Mouse (Mus musculus): ENCODE measurements at regions not wholly inside any gene's neighbourhood (a gene's known extent, or its start where the extent isn't known, plus 50 kb on each side); places are given as distances from the start of the nearest gene placed in this dataset.

GRCm38 (mm10) chr16:51547032-51547431 lies 484.0 kb upstream of the Cblb start:
- Histone ChIP-seq H3K4me1 (ENCODE audit: control insufficient read depth, insufficient read depth, low read length) (no peaks in the 10 kb centered on the region), H3K4me3 (ENCODE audit: insufficient read depth, low read length) (no peak overlapping the region), H3K27ac (ENCODE audit: insufficient read depth, low read length) (no peak overlapping the region)
- TF ChIP-seq POLR2A (IDR thresholded peaks at IDR 0.05; ENCODE audit: low read depth, low read length), result no peak
- TF ChIP-seq CTCF (IDR thresholded peaks at IDR 0.05; ENCODE audit: borderline replicate concordance, insufficient read depth, low read length), result no peak

- Histone ChIP-seq H3K4me3 (ENCODE audit: insufficient read depth, low read length) (no peak overlapping the region), H3K4me1 (ENCODE audit: control insufficient read depth, insufficient read depth, low read length) (no peaks in the 10 kb centered on the region), H3K27ac (ENCODE audit: insufficient read depth, low read length) (no peak overlapping the region)
- no peak for TF ChIP-seq POLR2A (IDR thresholded peaks at IDR 0.05; ENCODE audit: low read depth, low read length)
Observed at GRCm38 (mm10) chr16:51562866-51563658, 468.0 kb upstream of the Cblb start.

GRCm38 (mm10) chr16:51564064-51564463 lies 467.0 kb upstream of the Cblb start:
- no peak overlapping the region for H3K4me3 ChIP-seq (ENCODE audit: insufficient read depth, low read length)
- TF ChIP-seq CTCF (IDR thresholded peaks at IDR 0.05; ENCODE audit: borderline replicate concordance, insufficient read depth, low read length) (no peak), POLR2A (IDR thresholded peaks at IDR 0.05; ENCODE audit: low read depth, low read length) (no peak)
- no peak overlapping the region for H3K27ac ChIP-seq (ENCODE audit: insufficient read depth, low read length)
- H3K4me1 ChIP-seq (ENCODE audit: control insufficient read depth, insufficient read depth, low read length), result no peaks in the 10 kb centered on the region

- H3K4me3 ChIP-seq (ENCODE audit: insufficient read depth, low read length), result no peak overlapping the region
- H3K4me1 ChIP-seq (ENCODE audit: control insufficient read depth, insufficient read depth, low read length), result 0 out of 2 replicates have a peak, but pooled peaks cover 2% of the 10 kb centered on the region
- TF ChIP-seq POLR2A (IDR thresholded peaks at IDR 0.05; ENCODE audit: low read depth, low read length), result no peak
- no peak for TF ChIP-seq CTCF (IDR thresholded peaks at IDR 0.05; ENCODE audit: borderline replicate concordance, insufficient read depth, low read length)
- H3K27ac ChIP-seq (ENCODE audit: insufficient read depth, low read length), result no peak overlapping the region
Observed at GRCm38 (mm10) chr16:51577915-51578593, 453.0 kb upstream of the Cblb start.

GRCm38 (mm10) chr16:51580525-51580924 lies 450.5 kb upstream of the Cblb start:
- TF ChIP-seq POLR2A (IDR thresholded peaks at IDR 0.05; ENCODE audit: low read depth, low read length), result no peak
- no peak for TF ChIP-seq CTCF (IDR thresholded peaks at IDR 0.05; ENCODE audit: borderline replicate concordance, insufficient read depth, low read length)
- no peak overlapping the region for H3K4me3 ChIP-seq (ENCODE audit: insufficient read depth, low read length)
- no peak overlapping the region for H3K27ac ChIP-seq (ENCODE audit: insufficient read depth, low read length)
- H3K4me1 ChIP-seq (ENCODE audit: control insufficient read depth, insufficient read depth, low read length), result 0 out of 2 replicates have a peak, but pooled peaks cover 2% of the 10 kb centered on the region

- Histone ChIP-seq H3K27ac (ENCODE audit: insufficient read depth, low read length) (no peak overlapping the region), H3K4me1 (ENCODE audit: control insufficient read depth, insufficient read depth, low read length) (no peaks in the 10 kb centered on the region), H3K4me3 (ENCODE audit: insufficient read depth, low read length) (no peak overlapping the region)
- TF ChIP-seq POLR2A (IDR thresholded peaks at IDR 0.05; ENCODE audit: low read depth, low read length) (no peak), CTCF (IDR thresholded peaks at IDR 0.05; ENCODE audit: borderline replicate concordance, insufficient read depth, low read length) (no peak)
Observed at GRCm38 (mm10) chr16:51589924-51590397, 441.1 kb upstream of the Cblb start.

- TF ChIP-seq CTCF (IDR thresholded peaks at IDR 0.05; ENCODE audit: borderline replicate concordance, insufficient read depth, low read length), result no peak
- TF ChIP-seq POLR2A (IDR thresholded peaks at IDR 0.05; ENCODE audit: low read depth, low read length), result no peak
- no peaks in the 10 kb centered on the region for H3K4me1 ChIP-seq (ENCODE audit: control insufficient read depth, insufficient read depth, low read length)
- no peak overlapping the region for H3K27ac ChIP-seq (ENCODE audit: insufficient read depth, low read length)
- H3K4me3 ChIP-seq (ENCODE audit: insufficient read depth, low read length), result no peak overlapping the region
Observed at GRCm38 (mm10) chr16:51617579-51617978, 413.4 kb upstream of the Cblb start.

- Histone ChIP-seq H3K4me3 (ENCODE audit: insufficient read depth, low read length) (no peak overlapping the region), H3K4me1 (ENCODE audit: control insufficient read depth, insufficient read depth, low read length) (peaks cover 3% of the 10 kb centered on the region), H3K27ac (ENCODE audit: insufficient read depth, low read length) (no peak overlapping the region)
- TF ChIP-seq CTCF (IDR thresholded peaks at IDR 0.05; ENCODE audit: borderline replicate concordance, insufficient read depth, low read length), result no peak
- TF ChIP-seq POLR2A (IDR thresholded peaks at IDR 0.05; ENCODE audit: low read depth, low read length), result no peak
Observed at GRCm38 (mm10) chr16:51646646-51647045, 384.4 kb upstream of the Cblb start.

GRCm38 (mm10) chr16:51650100-51650499 lies 380.9 kb upstream of the Cblb start:
- no peak overlapping the region for H3K27ac ChIP-seq (ENCODE audit: insufficient read depth, low read length)
- H3K4me1 ChIP-seq (ENCODE audit: control insufficient read depth, insufficient read depth, low read length), result peaks cover 3% of the 10 kb centered on the region
- H3K4me3 ChIP-seq (ENCODE audit: insufficient read depth, low read length), result no peak overlapping the region
- no peak for TF ChIP-seq POLR2A (IDR thresholded peaks at IDR 0.05; ENCODE audit: low read depth, low read length)
- no peak for TF ChIP-seq CTCF (IDR thresholded peaks at IDR 0.05; ENCODE audit: borderline replicate concordance, insufficient read depth, low read length)

GRCm38 (mm10) chr16:51650683-51651082 lies 380.3 kb upstream of the Cblb start:
- no peak overlapping the region for H3K4me3 ChIP-seq (ENCODE audit: insufficient read depth, low read length)
- peaks cover 3% of the 10 kb centered on the region for H3K4me1 ChIP-seq (ENCODE audit: control insufficient read depth, insufficient read depth, low read length)
- TF ChIP-seq POLR2A (IDR thresholded peaks at IDR 0.05; ENCODE audit: low read depth, low read length), result no peak
- TF ChIP-seq CTCF (IDR thresholded peaks at IDR 0.05; ENCODE audit: borderline replicate concordance, insufficient read depth, low read length), result no peak
- H3K27ac ChIP-seq (ENCODE audit: insufficient read depth, low read length), result no peak overlapping the region

Measured in embryonic fibroblast, embryonic 13.5 days (primary cell).